Mouse (Mus musculus) ES-Bruce4 (cell line): ENCODE data around the gene Gpc6. TPM values are rescaled to one million over a fixed set of nuclear protein-coding genes. Genes with fewer than 3 reads are reported as not detected.

Experiments
- H3K27ac ChIP-seq: 2 replicates; pipeline ENCODE4 v1.5.1; 2012; ENCODE audit warnings: low read length, inconsistent platforms; ENCODE audit not compliant: insufficient read depth
- H3K27me3 ChIP-seq: 2 replicates; pipeline ENCODE4 v1.6.1; 2012; ENCODE audit warnings: mild to moderate bottlenecking, low read length, inconsistent platforms; ENCODE audit not compliant: control insufficient read depth, poor library complexity, insufficient read depth, severe bottlenecking
- H3K36me3 ChIP-seq: 2 replicates; pipeline ENCODE4 v1.6.1; 2012; ENCODE audit warnings: inconsistent platforms, mild to moderate bottlenecking, low read length, moderate library complexity; ENCODE audit not compliant: control insufficient read depth, poor library complexity, insufficient read depth, severe bottlenecking
- H3K4me1 ChIP-seq: one replicate; pipeline ENCODE4 v1.8.1; 2011; ENCODE audit warnings: low read length; ENCODE audit not compliant: control insufficient read depth, insufficient read depth
- H3K4me3 ChIP-seq: 2 replicates; pipeline ENCODE4 v1.5.1; 2011; ENCODE audit warnings: low read depth, mild to moderate bottlenecking, low read length
- H3K9ac ChIP-seq: 2 replicates; pipeline ENCODE4 v1.6.1; 2012; ENCODE audit warnings: low read depth, mild to moderate bottlenecking, inconsistent platforms; ENCODE audit not compliant: poor library complexity, severe bottlenecking
- H3K9me3 ChIP-seq: replicated peaks from 2 replicates; pipeline ENCODE4 v1.6.1; 2012; ENCODE audit warnings: mild to moderate bottlenecking, low read length, inconsistent platforms; ENCODE audit not compliant: control insufficient read depth, poor library complexity, insufficient read depth, severe bottlenecking
- CTCF ChIP-seq: IDR thresholded peaks from one replicate; pipeline ENCODE4 v1.8.1; 2011; ENCODE audit warnings: low read depth, low read length
- EP300 ChIP-seq: IDR thresholded peaks from 2 replicates; pipeline ENCODE4 v1.6.1; 2011; ENCODE audit warnings: low read depth, low read length; ENCODE audit not compliant: insufficient read depth
- POLR2A ChIP-seq: IDR thresholded peaks from one replicate; pipeline ENCODE4 v1.8.1; 2011; ENCODE audit warnings: low read length; ENCODE audit not compliant: insufficient read depth
- polyA plus RNA-seq: library from polyadenylated mRNA; stranded (reverse); fragments of >200 nt; gene quantifications from 2 replicates; pipeline ENCODE4 v1.2.4, GENCODE M21; 2011; ENCODE audit warnings: low read depth; ENCODE audit not compliant: missing spikeins, insufficient read depth, insufficient read length

Gpc6 gene
- polyA plus RNA-seq, 1 experiment: 4.7 TPM

GRCm38 (mm10) chr14:117700670-117701280 is 775.7 kb downstream of the Gpc6 start:
- no peak for TF ChIP-seq EP300
- TF ChIP-seq CTCF: no peak
- TF ChIP-seq POLR2A: no peak
- H3K27me3 ChIP-seq: no peaks in the 10 kb centered on the region
- no peaks in the 10 kb centered on the region for H3K9me3 ChIP-seq
- H3K27ac ChIP-seq: no peak overlapping the region
- no peak overlapping the region for H3K9ac ChIP-seq
- H3K4me1 ChIP-seq: no peaks in the 10 kb centered on the region
- no peak overlapping the region for H3K4me3 ChIP-seq
- no peaks in the 10 kb centered on the region for H3K36me3 ChIP-seq

- TF ChIP-seq CTCF (no peak), POLR2A (no peak), EP300 (no peak)
- H3K4me3 ChIP-seq: no peak overlapping the region
- no peaks in the 10 kb centered on the region for H3K27me3 ChIP-seq
- H3K4me1 ChIP-seq: no peaks in the 10 kb centered on the region
- H3K9me3 ChIP-seq: no peaks in the 10 kb centered on the region
- no peaks in the 10 kb centered on the region for H3K36me3 ChIP-seq
- no peak overlapping the region for H3K27ac ChIP-seq
- no peak overlapping the region for H3K9ac ChIP-seq
These were observed 783.7 kb downstream of the Gpc6 start for GRCm38 (mm10) chr14:117708817-117709216.

- no peak for TF ChIP-seq POLR2A
- no peak for TF ChIP-seq CTCF
- no peak for TF ChIP-seq EP300
- no peak overlapping the region for H3K9ac ChIP-seq
- no peaks in the 10 kb centered on the region for H3K4me1 ChIP-seq
- no peaks in the 10 kb centered on the region for H3K9me3 ChIP-seq
- H3K27ac ChIP-seq: no peak overlapping the region
- H3K4me3 ChIP-seq: no peak overlapping the region
- no peaks in the 10 kb centered on the region for H3K27me3 ChIP-seq
- no peaks in the 10 kb centered on the region for H3K36me3 ChIP-seq
These were observed 785.4 kb downstream of the Gpc6 start for GRCm38 (mm10) chr14:117710463-117710911.

- H3K9me3 ChIP-seq: no peaks in the 10 kb centered on the region
- H3K9ac ChIP-seq: no peak overlapping the region
- no peak overlapping the region for H3K27ac ChIP-seq
- H3K36me3 ChIP-seq: no peaks in the 10 kb centered on the region
- no peaks in the 10 kb centered on the region for H3K27me3 ChIP-seq
- H3K4me3 ChIP-seq: no peak overlapping the region
- H3K4me1 ChIP-seq: no peaks in the 10 kb centered on the region
- TF ChIP-seq EP300 (no peak), POLR2A (no peak), CTCF (no peak)
These were observed 787.2 kb downstream of the Gpc6 start for GRCm38 (mm10) chr14:117712311-117712710.

- H3K36me3 ChIP-seq: no peaks in the 10 kb centered on the region
- H3K27ac ChIP-seq: no peak overlapping the region
- H3K4me1 ChIP-seq: no peaks in the 10 kb centered on the region
- no peaks in the 10 kb centered on the region for H3K9me3 ChIP-seq
- no peaks in the 10 kb centered on the region for H3K27me3 ChIP-seq
- no peak overlapping the region for H3K4me3 ChIP-seq
- no peak overlapping the region for H3K9ac ChIP-seq
- no peak for TF ChIP-seq POLR2A
- no peak for TF ChIP-seq CTCF
- TF ChIP-seq EP300: no peak
These were observed 789.0 kb downstream of the Gpc6 start for GRCm38 (mm10) chr14:117714165-117714564.

GRCm38 (mm10) chr14:117716305-117716704 is 791.2 kb downstream of the Gpc6 start:
- TF ChIP-seq CTCF (no peak), POLR2A (no peak), EP300 (no peak)
- Histone ChIP-seq H3K9ac (no peak overlapping the region), H3K36me3 (no peaks in the 10 kb centered on the region)

More at GRCm38 (mm10) chr14:117716305-117716704, 791.2 kb downstream of the Gpc6 start:
- Histone ChIP-seq H3K4me3 (no peak overlapping the region), H3K27ac (no peak overlapping the region), H3K9me3 (no peaks in the 10 kb centered on the region), H3K4me1 (no peaks in the 10 kb centered on the region), H3K27me3 (no peaks in the 10 kb centered on the region)
